Mouse (Mus musculus) lung, postnatal 4 days (tissue): Measurements from ENCODE around the gene Doc2b.

Source experiments
- DNase-seq, 2 experiments: peaks; one replicate each; pipeline ENCODE4 v3.0.0; 2021

Gene Doc2b

DNA sequence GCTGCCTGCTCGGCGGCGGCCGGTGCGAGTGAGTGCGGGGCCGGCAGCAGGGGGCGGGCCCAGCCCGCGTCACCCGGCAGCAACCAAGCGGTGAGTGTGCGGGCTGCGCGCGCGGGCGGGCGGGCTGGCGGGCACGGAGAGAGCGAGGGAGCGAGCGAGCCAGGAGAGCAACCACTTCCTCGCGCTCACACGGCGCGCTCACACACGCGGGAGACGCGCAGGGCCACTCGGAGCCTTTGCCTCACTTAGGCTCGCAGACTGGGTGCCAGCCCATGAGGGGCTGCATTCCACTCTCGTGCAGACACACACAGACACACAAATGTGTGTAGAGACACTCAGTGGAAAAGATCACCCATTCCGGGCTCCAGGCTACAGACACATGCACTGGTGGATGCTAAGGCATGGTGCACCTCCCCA is at the start of gene Doc2b:
Gene Doc2b, minus strand, starts transcription at position 21 of the 417 bp plus-strand sequence.
- DNase-seq = peak; percentile 36 to 61

DNA sequence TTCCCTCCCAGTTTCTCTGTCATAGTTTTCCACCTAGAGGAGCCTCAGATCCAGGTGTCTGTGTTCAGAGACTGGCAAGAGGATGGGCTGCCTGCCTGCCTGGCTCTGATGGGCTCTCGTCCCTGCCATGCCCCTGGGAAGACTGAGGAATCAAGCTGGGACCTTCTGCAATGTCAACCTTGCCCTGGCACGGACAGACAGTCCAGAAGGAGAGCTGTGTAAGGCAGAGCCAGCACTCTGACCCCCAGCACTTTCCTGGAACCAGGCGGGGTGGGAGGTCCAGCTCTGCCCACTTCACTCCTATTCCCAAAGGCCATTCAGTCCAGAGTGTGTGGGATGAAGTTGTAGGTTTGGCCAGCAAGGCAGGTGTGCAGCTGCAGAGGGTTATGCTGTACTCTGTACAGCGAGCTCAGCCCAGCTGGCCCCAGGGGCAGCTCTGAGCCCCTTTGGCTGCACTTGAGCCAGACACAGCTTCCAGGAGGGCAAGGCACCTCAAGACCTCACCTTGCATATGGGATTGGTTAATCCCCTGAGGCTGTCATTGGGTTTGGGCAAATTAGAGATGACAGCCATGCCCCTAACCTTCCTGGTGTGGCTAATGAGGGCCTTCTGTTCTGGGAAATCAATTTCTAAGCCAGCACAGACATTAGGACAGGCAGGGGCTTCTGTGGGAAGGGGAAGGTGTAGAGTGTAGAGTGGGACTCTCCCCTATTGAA is 47.2 kb upstream of the Doc2b start:
- DNase-seq = no peak

- DNase-seq = peak in 1 of 2 experiments; percentile 13
These were observed 45.7 kb upstream of the Doc2b start for GRCm38 (mm10) chr11:75841503-75841902.

DNA sequence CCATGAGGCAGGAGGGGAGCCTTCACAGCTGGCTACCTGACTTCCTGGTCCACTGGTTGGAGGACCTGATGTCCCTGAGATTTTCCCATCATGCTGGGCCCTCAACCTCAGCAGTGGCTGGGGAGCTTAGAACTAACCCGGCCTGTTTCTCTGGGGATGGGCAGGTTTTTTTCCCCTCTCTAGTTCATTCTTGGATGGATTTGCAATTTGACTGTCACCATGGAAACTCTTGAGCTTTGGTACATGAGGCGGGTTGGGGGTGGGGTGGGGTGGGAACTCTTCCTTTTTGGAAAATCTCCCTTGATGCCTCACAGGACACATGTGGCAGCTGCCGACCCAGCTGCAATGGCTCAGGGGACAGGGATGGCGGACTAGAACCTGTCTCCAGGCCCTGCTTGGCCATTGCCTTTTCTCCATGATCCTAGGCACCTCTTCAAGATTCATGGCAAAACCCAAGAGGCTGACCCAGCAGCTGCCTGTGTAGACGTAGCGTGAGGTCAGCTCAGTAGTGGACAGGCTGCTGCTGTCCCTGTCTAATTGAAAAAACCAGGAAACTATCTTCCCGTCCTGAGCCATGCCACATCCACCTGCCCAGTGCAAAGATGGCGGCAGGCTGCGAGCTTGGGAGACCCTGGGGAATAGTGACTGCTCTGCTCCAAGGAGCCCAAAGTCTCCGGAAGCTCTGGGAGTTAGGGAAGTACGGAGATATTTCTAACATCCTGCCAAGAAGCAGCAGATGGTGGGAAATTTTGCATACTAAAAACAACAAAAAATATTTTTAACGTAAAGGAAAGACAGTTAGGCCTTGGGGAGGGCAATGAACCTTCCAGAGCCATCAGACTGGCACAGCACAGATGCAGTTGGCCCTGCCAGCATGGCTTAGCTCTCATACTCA is 43.9 kb upstream of the Doc2b start:
- peak in 1 of 2 experiments; percentile 16 for DNase-seq

DNA sequence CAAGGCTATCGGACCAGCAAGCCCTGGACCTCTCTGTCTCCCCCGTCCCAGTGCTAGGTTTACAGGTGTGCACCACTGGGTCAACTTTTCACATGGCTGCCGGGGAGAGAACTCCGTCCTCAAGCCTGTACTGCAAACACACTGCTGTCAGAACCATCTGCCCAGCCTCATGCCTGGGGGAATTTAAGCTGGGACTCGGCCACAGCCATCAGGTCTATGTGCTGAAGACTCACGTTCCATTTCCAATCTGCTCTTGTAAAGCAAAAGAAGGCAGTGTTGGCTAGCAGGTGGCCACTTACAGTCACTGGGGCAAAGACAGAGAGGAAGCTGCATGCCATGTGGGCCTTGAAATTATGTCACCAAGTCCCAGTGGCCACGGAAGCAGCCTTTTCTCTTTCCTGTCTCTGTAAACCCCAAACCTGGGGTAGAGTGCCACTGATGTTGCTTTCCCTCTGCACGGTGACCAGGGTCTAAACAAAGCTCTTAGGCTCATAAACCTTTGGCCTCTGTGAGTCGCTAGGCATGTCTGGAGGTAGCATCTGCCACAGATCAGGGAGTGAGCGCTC is 43.1 kb upstream of the Doc2b start:
- DNase-seq = no peak

DNA sequence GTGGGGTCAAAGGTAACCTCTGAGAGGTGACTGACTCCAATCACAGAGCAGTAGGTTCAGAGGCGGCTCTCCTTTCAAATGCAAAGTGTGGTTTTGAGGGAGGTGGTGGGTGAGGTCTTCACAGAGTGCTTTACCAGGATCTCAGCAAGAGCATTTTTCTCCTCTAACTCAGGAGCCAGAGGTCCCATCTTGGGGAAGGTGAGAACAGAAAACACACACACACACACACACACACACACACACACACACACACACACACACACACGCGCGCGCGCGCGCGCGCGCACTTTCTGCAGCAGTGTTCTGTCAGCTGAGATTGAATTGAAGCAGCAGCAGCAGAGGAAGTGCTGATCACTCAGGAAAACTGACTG is 40.4 kb upstream of the Doc2b start:
- no peak for DNase-seq

DNA sequence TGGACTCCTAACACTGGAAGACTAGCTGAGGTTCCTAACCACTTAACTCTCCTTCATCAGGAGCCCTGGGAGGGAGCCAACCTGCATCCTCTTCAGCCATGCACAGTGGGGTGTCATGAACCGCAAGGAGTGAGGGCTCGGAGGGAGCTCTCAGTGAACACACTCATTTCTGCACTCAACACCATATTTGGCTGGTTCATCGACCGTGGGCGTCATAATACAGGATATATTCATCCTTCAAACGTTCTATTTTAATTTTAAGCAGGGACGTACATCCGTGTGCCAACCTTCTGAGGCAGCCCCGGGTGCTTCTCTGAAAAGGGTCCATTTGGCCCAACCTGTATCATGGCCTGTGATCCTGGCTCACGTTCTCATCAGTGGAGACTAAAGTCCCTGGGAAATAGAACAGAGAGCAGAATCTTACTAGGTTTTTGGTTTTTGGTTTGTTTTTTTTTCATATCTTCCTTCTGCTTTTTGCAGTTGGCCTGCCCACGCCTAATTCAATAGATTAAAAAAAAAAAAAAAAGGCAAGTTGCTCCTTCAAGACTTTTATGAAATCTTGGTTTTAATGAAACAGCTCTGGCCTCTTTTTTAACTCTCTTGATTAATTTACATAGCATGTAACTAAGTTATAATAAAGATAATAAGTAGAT is 39.9 kb upstream of the Doc2b start:
- DNase-seq = no peak

DNA sequence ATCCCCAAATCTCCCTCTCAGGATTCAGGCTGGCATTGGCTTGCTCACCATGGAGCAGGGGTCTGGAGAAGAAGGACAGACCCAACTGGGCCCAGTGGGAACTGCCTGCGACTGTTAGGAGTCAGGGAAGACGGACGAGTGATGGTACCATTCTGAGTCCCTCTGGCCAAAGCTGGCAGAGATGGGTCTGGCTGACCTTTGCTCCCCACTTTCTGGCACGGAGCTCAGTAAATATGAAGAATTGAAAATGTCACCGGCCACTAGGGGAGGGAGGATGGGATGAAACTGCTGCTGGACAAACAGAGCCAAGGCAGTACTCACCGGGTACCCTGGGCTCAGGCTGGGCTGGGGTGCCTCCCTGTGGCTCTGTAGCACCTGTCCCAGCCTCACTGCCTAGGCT is 37.2 kb upstream of the Doc2b start:
- DNase-seq = no peak

DNA sequence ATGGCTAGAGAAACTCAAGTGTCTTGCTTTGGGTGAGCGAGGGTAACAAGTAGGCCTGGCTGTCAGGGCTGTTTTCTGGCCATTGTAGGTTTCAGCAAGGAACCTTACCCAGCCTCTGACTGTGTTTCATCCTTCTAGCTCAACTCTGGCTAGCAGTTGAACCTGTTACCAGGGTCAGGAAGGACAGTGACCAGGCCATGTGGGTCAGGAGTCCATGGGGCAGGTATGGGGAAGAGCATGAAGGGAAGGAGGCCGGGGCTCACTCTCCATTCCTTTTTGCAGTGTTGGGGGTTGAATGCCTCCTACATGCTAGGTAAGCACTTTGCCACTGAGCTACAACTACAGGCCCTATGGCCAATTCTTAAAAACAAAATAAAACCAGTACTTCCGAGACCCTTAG is 34.5 kb upstream of the Doc2b start:
- no peak for DNase-seq

DNA sequence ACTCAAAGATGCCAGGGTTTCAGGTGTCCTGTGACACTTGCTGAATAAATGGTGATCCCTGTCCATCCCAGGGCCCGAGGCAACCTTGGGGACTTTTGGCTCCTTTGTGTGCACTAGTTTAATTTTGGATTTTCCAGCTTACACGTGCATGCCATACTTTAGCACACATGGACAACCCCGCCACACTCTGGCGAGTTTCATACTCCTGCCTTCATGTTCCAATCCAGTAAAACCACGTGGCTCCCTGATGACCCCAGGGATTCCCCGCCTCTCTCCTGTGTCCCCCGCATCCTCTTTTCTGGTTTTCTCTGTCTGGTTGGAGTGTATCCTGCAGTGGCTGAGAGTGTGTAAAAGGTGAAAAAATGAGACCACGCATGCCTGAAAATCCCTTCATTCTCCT is 31.6 kb upstream of the Doc2b start:
- no peak for DNase-seq

DNA sequence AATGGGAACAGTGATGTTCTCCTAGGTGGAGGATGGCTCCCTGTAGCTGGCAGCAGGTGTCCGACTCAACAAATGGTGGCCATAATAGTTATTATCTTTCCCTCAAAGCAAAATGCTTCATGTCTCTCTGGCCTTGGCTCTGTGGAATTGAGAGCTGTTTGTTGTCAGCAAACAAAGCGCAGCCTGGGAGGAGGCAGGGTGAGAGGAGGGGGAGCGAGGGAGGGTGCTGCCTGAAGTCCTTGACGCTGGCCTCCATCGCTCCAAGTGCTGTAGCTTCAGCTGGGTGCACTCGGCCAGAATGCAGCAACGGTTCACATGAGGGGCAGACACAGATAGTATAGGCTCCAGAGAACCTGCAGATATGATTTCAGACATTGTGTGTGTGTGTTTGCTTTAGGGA is 27.7 kb upstream of the Doc2b start:
- DNase-seq = no peak

DNA sequence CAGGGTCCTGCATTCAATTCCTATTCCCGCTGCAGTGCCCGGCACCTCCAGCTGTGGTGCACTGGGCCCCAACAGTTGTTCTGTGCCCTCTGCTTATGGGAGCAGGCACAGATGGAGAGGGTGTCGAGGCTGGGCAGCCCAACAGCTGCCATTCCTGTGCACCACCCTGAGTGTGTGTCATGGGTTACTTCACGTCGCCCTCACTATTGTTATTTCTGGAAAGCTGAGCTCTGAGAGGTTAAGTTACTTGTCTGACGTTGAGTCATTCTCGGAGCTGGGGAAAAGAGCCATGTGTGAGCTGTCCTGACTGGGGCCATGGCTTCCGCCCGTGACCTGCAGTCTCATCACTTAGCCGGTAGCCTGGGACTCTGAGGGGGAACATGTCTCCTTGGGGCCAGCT is 17.2 kb upstream of the Doc2b start:
- peak; percentile 36 to 53 for DNase-seq

DNA sequence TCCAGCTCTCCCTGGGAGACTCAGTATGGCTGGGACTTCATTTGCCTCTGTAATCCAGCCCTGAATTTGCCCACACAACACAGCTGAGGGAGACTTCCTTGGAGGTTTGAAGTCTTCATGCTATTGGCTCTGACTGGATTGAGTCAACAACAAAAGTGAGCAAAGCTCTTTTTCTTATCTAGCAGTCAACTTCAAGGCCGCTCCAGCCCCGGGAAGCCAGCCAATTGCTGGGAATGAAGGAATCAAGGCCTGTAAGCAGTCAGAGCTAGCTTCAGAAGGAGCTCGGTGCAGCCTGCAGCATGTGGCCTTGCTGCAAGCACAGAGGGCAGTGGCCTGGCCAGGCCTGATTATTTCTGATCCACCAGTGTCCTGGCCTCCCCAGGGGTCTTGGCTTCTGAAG is 16.1 kb upstream of the Doc2b start:
- DNase-seq = peak; percentile 92 to 97

- no peak for DNase-seq
These were observed 14.7 kb upstream of the Doc2b start for GRCm38 (mm10) chr11:75810526-75810925.

DNA sequence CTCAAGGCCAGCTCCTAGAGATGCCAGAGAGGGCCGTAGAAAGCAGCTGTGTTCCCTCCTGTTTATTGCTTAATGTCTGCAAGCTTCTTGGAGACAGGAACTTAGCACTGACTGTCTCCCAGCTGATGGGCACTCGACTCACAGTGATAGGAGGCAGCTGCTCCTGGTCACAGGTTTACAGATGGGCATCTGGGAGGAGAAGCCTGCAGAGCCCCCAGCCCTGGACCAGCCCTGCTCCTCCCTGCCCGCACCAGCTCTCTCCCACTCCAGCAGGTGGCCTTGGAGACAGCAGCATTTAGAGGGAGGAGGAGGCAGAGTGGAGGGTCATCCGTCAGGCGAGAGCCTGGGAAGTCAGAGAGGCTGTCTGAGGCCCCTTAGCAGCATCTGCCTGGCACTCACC is 11.6 kb upstream of the Doc2b start:
- peak in 1 of 2 experiments; percentile 51 for DNase-seq

- no peak for DNase-seq
These were observed 6.1 kb upstream of the Doc2b start for GRCm38 (mm10) chr11:75801771-75802550.

DNA sequence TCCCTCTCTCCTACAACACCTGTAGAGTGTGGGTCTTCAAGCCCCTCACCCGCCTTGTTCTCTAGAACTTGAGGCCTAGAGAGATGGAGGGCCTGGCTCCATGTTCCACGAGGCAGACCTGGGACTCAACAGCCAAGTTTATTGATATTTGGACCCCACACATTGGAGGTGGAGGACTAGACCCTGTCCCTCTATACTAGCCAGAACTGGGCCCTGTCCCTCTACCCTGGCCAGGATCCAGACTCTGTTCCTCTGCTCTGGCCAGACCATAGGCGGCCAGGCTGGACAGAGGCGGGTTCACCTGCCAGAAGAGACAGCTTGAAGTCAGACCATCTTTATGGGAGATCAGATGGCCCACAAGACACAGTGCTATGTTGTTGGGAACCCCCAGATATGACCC is 5.5 kb upstream of the Doc2b start:
- no peak for DNase-seq

- DNase-seq = no peak
These were observed 842 bp upstream of the Doc2b start for GRCm38 (mm10) chr11:75796536-75797246.

GRCm38 (mm10) chr11:75795321-75795636 is 570 bp downstream of the Doc2b start:
- DNase-seq = peak in 1 of 2 experiments; percentile 14

- no peak for DNase-seq
These were observed 1.1 kb downstream of the Doc2b start for GRCm38 (mm10) chr11:75794602-75795320.

DNA sequence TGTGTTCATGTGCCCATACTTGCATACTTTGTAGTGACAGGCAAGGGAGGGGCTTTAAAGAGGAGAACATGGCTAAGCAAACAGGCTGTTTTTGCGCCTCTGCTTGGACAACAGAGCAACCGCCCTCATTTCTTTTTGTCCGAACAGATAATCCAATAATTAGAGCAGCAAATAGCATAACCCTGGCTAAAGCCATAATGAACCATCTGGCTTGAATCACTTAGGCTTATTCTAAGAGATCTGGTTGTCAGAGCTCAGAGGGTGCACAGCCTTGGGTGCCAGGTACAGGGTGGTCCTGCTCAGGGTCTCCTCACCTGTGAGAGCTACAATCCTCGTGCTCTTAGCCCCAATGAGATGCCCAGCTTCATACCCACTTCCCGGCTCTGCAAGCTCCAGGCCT is 2.5 kb downstream of the Doc2b start:
- no peak for DNase-seq
